Mouse (Mus musculus): ENCODE data around the gene Spred2.

Spred2 gene

GRCm38 (mm10) chr11:19923888-19924756 is at the start of gene Spred2:
TSS of gene Spred2 (plus strand) at chr11:19924375.
- TF ChIP-seq GATA4 (IDR thresholded peaks at IDR 0.05; ENCODE audit: insufficient replicate concordance, low read length): peak; percentile 62; the same call in 1 of the 2 replicates

GRCm38 (mm10) chr11:19875551-19875950 is 48.6 kb upstream of the Spred2 start:
- no peak for TF ChIP-seq GATA4 (IDR thresholded peaks at IDR 0.05; ENCODE audit: insufficient replicate concordance, low read length)

GRCm38 (mm10) chr11:19875964-19876363 is 48.2 kb upstream of the Spred2 start:
- TF ChIP-seq GATA4 (IDR thresholded peaks at IDR 0.05; ENCODE audit: insufficient replicate concordance, low read length): no peak

GRCm38 (mm10) chr11:19877239-19877915 is 46.8 kb upstream of the Spred2 start:
- no peak for TF ChIP-seq GATA4 (IDR thresholded peaks at IDR 0.05; ENCODE audit: insufficient replicate concordance, low read length)

GRCm38 (mm10) chr11:19881342-19881741 is 42.8 kb upstream of the Spred2 start:
- no peak for TF ChIP-seq GATA4 (IDR thresholded peaks at IDR 0.05; ENCODE audit: insufficient replicate concordance, low read length)

- TF ChIP-seq GATA4 (IDR thresholded peaks at IDR 0.05; ENCODE audit: insufficient replicate concordance, low read length): no peak
These were observed 33.3 kb upstream of the Spred2 start for GRCm38 (mm10) chr11:19890700-19891406.

- TF ChIP-seq GATA4 (IDR thresholded peaks at IDR 0.05; ENCODE audit: insufficient replicate concordance, low read length): no peak
These were observed 30.9 kb upstream of the Spred2 start for GRCm38 (mm10) chr11:19893233-19893632.

- TF ChIP-seq GATA4 (IDR thresholded peaks at IDR 0.05; ENCODE audit: insufficient replicate concordance, low read length): no peak
These were observed 24.6 kb upstream of the Spred2 start for GRCm38 (mm10) chr11:19899621-19900020.

GRCm38 (mm10) chr11:19900712-19901111 is 23.5 kb upstream of the Spred2 start:
- no peak for TF ChIP-seq GATA4 (IDR thresholded peaks at IDR 0.05; ENCODE audit: insufficient replicate concordance, low read length)

- TF ChIP-seq GATA4 (IDR thresholded peaks at IDR 0.05; ENCODE audit: insufficient replicate concordance, low read length): no peak
These were observed 13.0 kb upstream of the Spred2 start for GRCm38 (mm10) chr11:19911216-19911615.

GRCm38 (mm10) chr11:19912179-19912578 is 12.0 kb upstream of the Spred2 start:
- no peak for TF ChIP-seq GATA4 (IDR thresholded peaks at IDR 0.05; ENCODE audit: insufficient replicate concordance, low read length)

- no peak for TF ChIP-seq GATA4 (IDR thresholded peaks at IDR 0.05; ENCODE audit: insufficient replicate concordance, low read length)
These were observed 11.5 kb upstream of the Spred2 start for GRCm38 (mm10) chr11:19912661-19913060.

- TF ChIP-seq GATA4 (IDR thresholded peaks at IDR 0.05; ENCODE audit: insufficient replicate concordance, low read length): no peak
These were observed 10.4 kb upstream of the Spred2 start for GRCm38 (mm10) chr11:19913761-19914160.

- no peak for TF ChIP-seq GATA4 (IDR thresholded peaks at IDR 0.05; ENCODE audit: insufficient replicate concordance, low read length)
These were observed 6.6 kb upstream of the Spred2 start for GRCm38 (mm10) chr11:19917381-19918245.

- no peak for TF ChIP-seq GATA4 (IDR thresholded peaks at IDR 0.05; ENCODE audit: insufficient replicate concordance, low read length)
These were observed 6.0 kb upstream of the Spred2 start for GRCm38 (mm10) chr11:19918246-19918540.

All from liver, adult (tissue).